Mouse (Mus musculus) monocyte, adult 5-6 weeks (primary cell): ENCODE results near the gene Wdr46. TPM values are rescaled to one million over a fixed set of nuclear protein-coding genes. Genes with fewer than 3 reads are reported as not detected.
"Not testable (repeated sequence)": the region's sequence is repeated elsewhere in the genome, so short reads cannot be mapped to it uniquely, and the experiment has no call there.

Experiments used
- ATAC-seq: fragments of 153-309, 156-312 bp; replicated peaks from 2 replicates; pipeline ENCODE4 v1.8.0; 2017; ENCODE audit warnings: mild to moderate bottlenecking; ENCODE audit not compliant: low TSS enrichment, insufficient number of reproducible peaks, severe bottlenecking, poor library complexity, low FRiP score
- total RNA-seq: library from RNA; stranded (forward); fragments of 200-1000, 200-491, 200-594 nt; gene quantifications from 3 replicates; pipeline ENCODE4 v1.2.3, GENCODE M21; 2017

Wdr46 gene
- total RNA-seq, 1 experiment from 2014 or later: 16.3 TPM

DNA sequence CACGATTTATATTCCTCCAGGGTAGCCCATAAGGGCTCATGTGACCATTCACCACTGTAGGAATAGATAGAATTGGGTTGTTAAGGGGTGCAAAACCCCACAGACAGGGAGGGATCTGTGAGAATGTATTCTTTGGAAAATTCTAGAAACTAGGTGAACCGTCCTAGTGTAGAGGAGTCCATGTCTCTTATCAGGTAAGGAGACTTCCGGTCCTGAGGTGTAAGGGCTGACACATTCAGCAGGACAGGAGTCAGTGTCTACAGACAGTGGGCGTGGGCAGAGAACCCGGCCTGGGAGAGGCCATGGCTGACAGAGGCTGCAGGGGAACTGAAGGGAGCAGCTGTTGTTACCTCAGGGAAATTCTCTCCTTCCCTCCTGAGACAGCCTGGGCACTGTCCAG, 58.2 kb downstream of the Wdr46 start:
- not testable (repeated sequence) for ATAC-seq

Other genes starting within 250 kb of the Wdr46 start
- gene March2, start 222.0 kb upstream of the Wdr46 start, total RNA-seq: 55.4 to 90.5 TPM (median 74.7 TPM) in 3 replicates
- 41.4 to 78.7 TPM (median 59.2 TPM) in 3 replicates for gene Rab11b, start 180.1 kb upstream of the Wdr46 start, total RNA-seq
- 0.29 to 1.2 TPM in 2 of 3 replicates, not detected in the other for gene Angptl4, start 158.8 kb upstream of the Wdr46 start, total RNA-seq
- 8.6 to 12.3 TPM (median 10.3 TPM) in 3 replicates for gene Kank3, start 130.1 kb upstream of the Wdr46 start, total RNA-seq
- gene Rps28, start 116.1 kb upstream of the Wdr46 start, total RNA-seq: 887 to 1,482 TPM (median 1,008 TPM) in 3 replicates
- gene Ndufa7, start 116.1 kb upstream of the Wdr46 start, total RNA-seq: 107 to 131 TPM (median 117 TPM) in 3 replicates
- 1.1 to 1.5 TPM in 2 of 3 replicates, not detected in the other for gene Cd320, start 97.6 kb upstream of the Wdr46 start, total RNA-seq
- gene Gm7029, start 66.8 kb upstream of the Wdr46 start, total RNA-seq: not detected in 3 replicates
- 0.48 to 4.9 TPM (median 0.96 TPM) in 3 replicates for gene Kifc1, start 50.0 kb upstream of the Wdr46 start, total RNA-seq
- 1.6 to 5.9 TPM (median 5.5 TPM) in 3 replicates for gene Platr17, start 35.5 kb upstream of the Wdr46 start, total RNA-seq
- gene Daxx, start 31.2 kb upstream of the Wdr46 start, total RNA-seq: 38.2 to 72.8 TPM (median 49.3 TPM) in 3 replicates
- 129 to 172 TPM (median 140 TPM) in 3 replicates for gene Tapbp, start 24.8 kb upstream of the Wdr46 start, total RNA-seq
- 21.8 to 32.2 TPM (median 31.5 TPM) in 3 replicates for gene Zbtb22, start 24.8 kb upstream of the Wdr46 start, total RNA-seq
- gene Rgl2, start 11.1 kb upstream of the Wdr46 start, total RNA-seq: 43.6 to 72.8 TPM (median 71.4 TPM) in 3 replicates
- 88.1 to 107 TPM (median 98.7 TPM) in 3 replicates for gene Pfdn6, start 317 bp upstream of the Wdr46 start, total RNA-seq
- 2.6 to 4.6 TPM (median 3.5 TPM) in 3 replicates for gene B3galt4, start 10.8 kb downstream of the Wdr46 start, total RNA-seq
- 16.8 to 32.7 TPM (median 25.1 TPM) in 3 replicates for gene Vps52, start 15.2 kb downstream of the Wdr46 start, total RNA-seq
- gene Rps18, start 15.3 kb downstream of the Wdr46 start, total RNA-seq: 765 to 894 TPM (median 817 TPM) in 3 replicates
- 3,712 to 3,894 TPM (median 3,837 TPM) in 3 replicates for gene H2-K1, start 59.7 kb downstream of the Wdr46 start, total RNA-seq
- 10.9 to 15.5 TPM (median 15.1 TPM) in 3 replicates for gene Ring1, start 84.0 kb downstream of the Wdr46 start, total RNA-seq
- gene H2-Ke6, start 87.4 kb downstream of the Wdr46 start, total RNA-seq: 77.7 to 117 TPM (median 111 TPM) in 3 replicates
- gene Slc39a7, start 91.0 kb downstream of the Wdr46 start, total RNA-seq: 105 to 116 TPM (median 115 TPM) in 3 replicates
- gene Rxrb, start 91.2 kb downstream of the Wdr46 start, total RNA-seq: 34.6 to 41.0 TPM (median 40.7 TPM) in 3 replicates
- gene Col11a2, start 98.8 kb downstream of the Wdr46 start, total RNA-seq: 1.5 to 11.2 TPM (median 4.7 TPM) in 3 replicates
- 7.8 to 18.9 TPM (median 17.6 TPM) in 3 replicates for gene H2-Oa, start 151.7 kb downstream of the Wdr46 start, total RNA-seq
- 55.9 to 84.5 TPM (median 72.8 TPM) in 3 replicates for gene H2-DMa, start 178.9 kb downstream of the Wdr46 start, total RNA-seq
- 374 to 583 TPM (median 393 TPM) in 3 replicates for gene Brd2, start 182.0 kb downstream of the Wdr46 start, total RNA-seq
- gene H2-DMb2, start 202.6 kb downstream of the Wdr46 start, total RNA-seq: 71.7 to 98.5 TPM (median 90.4 TPM) in 3 replicates
- 48.2 to 62.0 TPM (median 61.5 TPM) in 3 replicates for gene H2-DMb1, start 212.4 kb downstream of the Wdr46 start, total RNA-seq
- gene Tap1, start 246.9 kb downstream of the Wdr46 start, total RNA-seq: 145 to 195 TPM (median 175 TPM) in 3 replicates
- gene Psmb9, start 247.1 kb downstream of the Wdr46 start, total RNA-seq: 119 to 198 TPM (median 134 TPM) in 3 replicates